Mouse (Mus musculus) forebrain, embryonic 15.5 days (tissue): ENCODE data around the gene Apaf1. TPM values are rescaled to one million over a fixed set of nuclear protein-coding genes. Genes with fewer than 3 reads are reported as not detected.

Experiments used
- ATAC-seq: fragments of 200-750 bp; cut with Nextera tagmentation; replicated peaks from 2 replicates; pipeline ENCODE4 v1.8.0; 2017; ENCODE audit warnings: mild to moderate bottlenecking, moderate TSS enrichment, moderate library complexity
- H3K27ac ChIP-seq: fragments of 300-500 bp; sonication (generic); replicated peaks from 2 replicates; pipeline ENCODE4 v1.5.1; 2015; ENCODE audit warnings: mild to moderate bottlenecking, inconsistent platforms
- H3K27me3 ChIP-seq: fragments of 300-500 bp; sonication (generic); 2 replicates; pipeline ENCODE4 v1.6.1; 2015; ENCODE audit warnings: inconsistent platforms
- H3K36me3 ChIP-seq: fragments of 300-500 bp; sonication (generic); 2 replicates; pipeline ENCODE4 v1.6.1; 2015; ENCODE audit warnings: mild to moderate bottlenecking, inconsistent platforms
- H3K4me1 ChIP-seq: fragments of 300-500 bp; sonication (generic); 2 replicates; pipeline ENCODE4 v1.6.1; 2015; ENCODE audit warnings: inconsistent platforms
- H3K4me2 ChIP-seq: fragments of 300-500 bp; sonication (generic); replicated peaks from 2 replicates; pipeline ENCODE4 v1.6.1; 2015; ENCODE audit warnings: mild to moderate bottlenecking, inconsistent platforms
- H3K4me3 ChIP-seq: fragments of 300-500 bp; sonication (generic); 2 replicates; pipeline ENCODE4 v1.5.1; 2015; ENCODE audit warnings: mild to moderate bottlenecking, inconsistent platforms
- H3K9ac ChIP-seq: fragments of 300-500 bp; sonication (generic); replicated peaks from 2 replicates; pipeline ENCODE4 v1.6.1; 2015; ENCODE audit warnings: mild to moderate bottlenecking, inconsistent platforms
- H3K9me3 ChIP-seq: fragments of 300-500 bp; sonication (generic); 2 replicates; pipeline ENCODE4 v1.6.1; 2016; ENCODE audit warnings: inconsistent platforms
- WGBS: fragments of 180-500 bp; shearing (Covaris S2); methylation state at CpG from one replicate; pipeline ENCODE4 v1.1.7; 2015; ENCODE audit warnings: mixed read lengths; 5-methylcytosine and 5-hydroxymethylcytosine counted together
- polyA plus RNA-seq: library from polyadenylated mRNA; unstranded; fragments of >200 nt; fragmentation: Nextera tagmentation; extraction: Ambion mirVana; gene quantifications from 2 replicates; pipeline ENCODE4 v1.2.1, GENCODE M21; 2015

Apaf1 gene
- polyA plus RNA-seq, 1 experiment from 2014 or later = 20.2 TPM

DNA sequence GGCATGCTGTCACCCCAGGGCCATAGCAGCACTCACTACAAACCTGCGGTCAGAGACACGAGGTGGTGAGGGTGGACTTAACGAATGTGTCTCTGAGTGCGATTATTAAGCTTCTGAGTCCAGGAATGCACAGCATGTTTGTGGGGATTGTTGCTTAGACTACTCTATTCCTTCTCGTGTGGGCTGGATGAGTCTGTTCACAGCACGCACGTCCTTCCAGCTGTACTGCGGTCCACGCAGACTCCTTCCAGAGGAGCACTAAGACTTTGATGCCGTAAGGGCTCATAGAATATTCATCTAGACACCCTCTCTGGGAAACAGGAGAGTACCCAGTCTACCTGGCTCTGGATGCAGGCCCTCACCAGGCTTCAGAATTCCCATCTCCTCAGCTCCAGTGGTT lies 114.3 kb downstream of the Apaf1 start:
- no peak overlapping the region for H3K4me2 ChIP-seq
- H3K36me3 ChIP-seq = no peaks in the 10 kb centered on the region
- peaks cover 13% of the 10 kb centered on the region; the same call in 1 of the 2 replicates for H3K27me3 ChIP-seq
- WGBS = 85% methylated on average over 10 of the region's 10 CpGs
- no peak overlapping the region for H3K9ac ChIP-seq
- no peak for ATAC-seq
- H3K27ac ChIP-seq = no peak overlapping the region
- peaks cover 30% of the 10 kb centered on the region for H3K4me1 ChIP-seq
- no peak overlapping the region for H3K4me3 ChIP-seq
- H3K9me3 ChIP-seq = no peaks in the 10 kb centered on the region

- Histone ChIP-seq H3K9ac (no peak overlapping the region), H3K27ac (no peak overlapping the region), H3K9me3 (no peaks in the 10 kb centered on the region), H3K4me2 (no peak overlapping the region), H3K27me3 (peaks cover 13% of the 10 kb centered on the region; the same call in 1 of the 2 replicates), H3K4me1 (peaks cover 23% of the 10 kb centered on the region), H3K4me3 (no peak overlapping the region), H3K36me3 (no peaks in the 10 kb centered on the region)
- ATAC-seq = peak; percentile 80
- WGBS = 18% methylated on average over 9 of the region's 9 CpGs
Observed at GRCm38 (mm10) chr10:90966821-90967220, 115.7 kb downstream of the Apaf1 start.

DNA sequence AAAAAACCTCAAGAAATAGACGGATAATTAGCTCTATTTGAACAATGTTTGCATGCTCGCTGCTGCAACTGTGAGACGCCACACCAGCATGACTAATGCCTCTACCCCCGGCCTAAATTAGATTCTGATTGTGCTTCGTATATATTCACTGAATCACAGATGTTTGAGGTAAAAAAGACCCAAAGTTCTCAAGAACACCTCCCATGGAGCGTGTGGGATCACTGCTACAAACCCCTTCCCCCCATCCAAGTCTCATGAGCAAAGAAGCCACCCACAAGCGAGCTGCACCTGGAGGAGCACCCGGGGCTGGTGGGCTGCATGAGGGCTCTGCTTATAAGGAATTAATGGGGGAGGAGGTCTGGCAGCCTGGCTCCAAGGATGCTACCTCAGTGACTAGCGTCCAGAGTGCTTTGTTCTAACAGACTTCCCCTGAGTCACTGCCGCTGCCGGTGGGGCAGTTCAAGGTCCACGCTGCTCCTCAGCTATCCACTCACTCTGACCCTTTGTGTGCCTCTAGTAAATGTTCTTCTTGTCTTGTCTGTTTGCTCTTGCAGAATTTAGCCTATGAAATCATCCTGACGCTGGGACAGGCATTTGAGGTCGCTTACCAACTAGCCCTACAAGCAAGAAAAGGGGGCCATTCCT lies 116.8 kb downstream of the Apaf1 start:
- Histone ChIP-seq H3K4me2 (no peak overlapping the region), H3K4me3 (no peak overlapping the region), H3K27me3 (peaks cover 13% of the 10 kb centered on the region; the same call in 1 of the 2 replicates), H3K4me1 (peaks cover 23% of the 10 kb centered on the region), H3K9me3 (no peaks in the 10 kb centered on the region), H3K9ac (no peak overlapping the region), H3K36me3 (no peaks in the 10 kb centered on the region), H3K27ac (no peak overlapping the region)
- 45% methylated on average over 14 of the region's 14 CpGs for WGBS
- ATAC-seq = no peak

DNA sequence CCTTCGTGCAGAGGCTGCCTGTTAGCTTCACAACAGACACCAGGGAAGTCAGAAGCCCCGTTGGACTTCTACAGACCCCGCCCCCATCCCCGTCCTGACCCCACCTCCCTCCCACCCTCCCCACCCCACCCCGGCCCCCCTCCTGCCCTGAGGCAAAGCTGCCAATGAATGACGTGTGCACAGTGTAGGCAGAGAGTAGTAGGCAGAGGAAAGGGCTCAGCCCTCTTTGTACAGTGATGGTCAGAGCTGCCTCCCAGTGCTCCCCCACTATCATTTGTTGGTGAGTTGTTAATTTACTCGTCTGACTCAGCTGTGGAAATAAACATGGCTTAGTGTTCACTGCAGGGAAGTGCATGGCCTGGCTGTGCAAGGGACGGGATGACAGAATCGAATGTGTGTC lies 118.1 kb downstream of the Apaf1 start:
- H3K4me2 ChIP-seq = no peak overlapping the region
- no peaks in the 10 kb centered on the region for H3K36me3 ChIP-seq
- WGBS = 33% methylated on average over 9 of the region's 9 CpGs
- H3K9ac ChIP-seq = no peak overlapping the region
- no peak overlapping the region for H3K27ac ChIP-seq
- ATAC-seq = no peak
- H3K4me1 ChIP-seq = peaks cover 18% of the 10 kb centered on the region
- no peaks in the 10 kb centered on the region for H3K9me3 ChIP-seq
- no peak overlapping the region for H3K4me3 ChIP-seq
- peaks cover 12% of the 10 kb centered on the region; the same call in 1 of the 2 replicates for H3K27me3 ChIP-seq

DNA sequence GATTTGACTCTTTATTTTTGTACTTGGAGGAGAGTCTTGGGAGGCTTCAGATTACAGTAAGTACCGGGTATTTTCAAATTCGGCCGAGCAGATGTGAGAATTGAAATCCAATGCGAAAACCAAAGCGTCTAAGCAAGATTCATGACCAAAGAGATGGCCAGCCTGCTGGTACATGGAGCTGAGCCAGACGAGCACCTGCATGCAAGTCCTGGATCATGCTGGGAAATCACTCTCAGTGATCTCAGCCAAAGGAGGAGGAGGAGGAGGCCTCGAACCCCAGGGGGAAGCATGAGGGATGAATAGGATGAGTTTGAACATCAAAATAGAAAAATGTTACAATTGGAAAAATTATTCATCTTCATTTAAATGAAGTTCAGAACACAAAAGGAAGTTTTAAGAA lies 122.2 kb downstream of the Apaf1 start:
- Histone ChIP-seq H3K4me1 (no peaks in the 10 kb centered on the region), H3K36me3 (no peaks in the 10 kb centered on the region), H3K4me2 (no peak overlapping the region), H3K4me3 (no peak overlapping the region), H3K9me3 (no peaks in the 10 kb centered on the region), H3K27me3 (no peaks in the 10 kb centered on the region), H3K27ac (no peak overlapping the region), H3K9ac (no peak overlapping the region)
- no peak for ATAC-seq
- WGBS = 73% methylated on average over 7 of the region's 7 CpGs

- H3K4me1 ChIP-seq = no peaks in the 10 kb centered on the region
- H3K27ac ChIP-seq = no peak overlapping the region
- no peak overlapping the region for H3K4me3 ChIP-seq
- H3K4me2 ChIP-seq = no peak overlapping the region
- ATAC-seq = no peak
- no peaks in the 10 kb centered on the region for H3K36me3 ChIP-seq
- H3K9me3 ChIP-seq = no peaks in the 10 kb centered on the region
- WGBS = 83% methylated on average over 6 of the region's 6 CpGs
- H3K27me3 ChIP-seq = no peaks in the 10 kb centered on the region
- H3K9ac ChIP-seq = no peak overlapping the region
Observed at GRCm38 (mm10) chr10:90953821-90954220, 128.7 kb downstream of the Apaf1 start.

GRCm38 (mm10) chr10:90953103-90953709 lies 129.4 kb downstream of the Apaf1 start:
- ATAC-seq = no peak
- H3K4me1 ChIP-seq = no peaks in the 10 kb centered on the region
- no peaks in the 10 kb centered on the region for H3K27me3 ChIP-seq
- H3K9me3 ChIP-seq = no peaks in the 10 kb centered on the region
- no peak overlapping the region for H3K27ac ChIP-seq
- no peak overlapping the region for H3K9ac ChIP-seq
- H3K36me3 ChIP-seq = no peaks in the 10 kb centered on the region
- WGBS = 93% methylated on average over 15 of the region's 15 CpGs
- no peak overlapping the region for H3K4me2 ChIP-seq
- H3K4me3 ChIP-seq = no peak overlapping the region

- H3K4me2 ChIP-seq = no peak overlapping the region
Observed at GRCm38 (mm10) chr10:90947608-90948373, 134.8 kb downstream of the Apaf1 start.

GRCm38 (mm10) chr10:90947043-90947442 lies 135.5 kb downstream of the Apaf1 start:
- H3K27me3 ChIP-seq = no peaks in the 10 kb centered on the region
- H3K9me3 ChIP-seq = no peaks in the 10 kb centered on the region
- H3K27ac ChIP-seq = no peak overlapping the region
- H3K4me2 ChIP-seq = no peak overlapping the region
- H3K4me1 ChIP-seq = no peaks in the 10 kb centered on the region
- no peak overlapping the region for H3K4me3 ChIP-seq
- no peak overlapping the region for H3K9ac ChIP-seq
- ATAC-seq = no peak
- 0 out of 2 replicates have a peak, but pooled peaks cover 10% of the 10 kb centered on the region for H3K36me3 ChIP-seq
- WGBS = 73% methylated on average over 6 of the region's 6 CpGs

More at GRCm38 (mm10) chr10:90947608-90948373, 134.8 kb downstream of the Apaf1 start:
- Histone ChIP-seq H3K27me3 (no peaks in the 10 kb centered on the region), H3K36me3 (0 out of 2 replicates have a peak, but pooled peaks cover 6% of the 10 kb centered on the region), H3K4me1 (no peaks in the 10 kb centered on the region), H3K9ac (no peak overlapping the region), H3K27ac (no peak overlapping the region), H3K4me3 (no peak overlapping the region), H3K9me3 (no peaks in the 10 kb centered on the region)
- no peak for ATAC-seq
- 89% methylated on average over 18 of the region's 18 CpGs for WGBS

DNA sequence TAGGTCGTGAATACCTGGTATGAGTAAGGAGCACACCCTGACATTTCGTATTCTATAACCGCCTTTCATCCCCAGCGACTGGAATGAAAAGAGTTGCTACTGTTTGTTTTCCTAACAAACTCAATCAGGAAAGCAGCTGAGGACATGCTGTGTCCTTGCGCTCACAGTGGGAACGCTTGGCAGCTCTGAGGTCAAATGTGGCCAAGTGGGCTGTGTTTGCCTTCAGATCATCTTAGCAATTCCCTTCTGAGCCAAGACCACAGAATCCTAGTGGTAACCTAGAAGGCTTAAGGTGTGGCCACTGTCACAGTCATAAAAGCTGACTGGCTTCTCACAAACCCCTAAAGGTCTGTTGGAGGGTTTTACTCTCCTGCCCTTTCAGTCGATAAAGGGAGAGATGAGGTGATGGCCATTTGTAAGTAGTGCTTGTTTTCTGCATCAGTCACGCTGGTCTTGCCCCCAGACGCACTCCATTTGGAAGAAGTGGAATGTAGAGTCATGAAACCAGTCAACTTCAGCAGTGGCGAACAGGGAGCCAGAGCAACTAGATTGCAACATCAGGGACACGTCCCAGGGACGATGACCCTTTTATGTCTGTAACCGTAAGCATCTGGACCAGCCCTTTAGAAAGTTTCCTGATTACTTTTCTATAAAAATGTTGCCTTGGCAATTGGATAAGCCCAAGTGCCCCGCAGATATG lies 140.4 kb downstream of the Apaf1 start:
- 86% methylated on average over 14 of the region's 14 CpGs for WGBS

DNA sequence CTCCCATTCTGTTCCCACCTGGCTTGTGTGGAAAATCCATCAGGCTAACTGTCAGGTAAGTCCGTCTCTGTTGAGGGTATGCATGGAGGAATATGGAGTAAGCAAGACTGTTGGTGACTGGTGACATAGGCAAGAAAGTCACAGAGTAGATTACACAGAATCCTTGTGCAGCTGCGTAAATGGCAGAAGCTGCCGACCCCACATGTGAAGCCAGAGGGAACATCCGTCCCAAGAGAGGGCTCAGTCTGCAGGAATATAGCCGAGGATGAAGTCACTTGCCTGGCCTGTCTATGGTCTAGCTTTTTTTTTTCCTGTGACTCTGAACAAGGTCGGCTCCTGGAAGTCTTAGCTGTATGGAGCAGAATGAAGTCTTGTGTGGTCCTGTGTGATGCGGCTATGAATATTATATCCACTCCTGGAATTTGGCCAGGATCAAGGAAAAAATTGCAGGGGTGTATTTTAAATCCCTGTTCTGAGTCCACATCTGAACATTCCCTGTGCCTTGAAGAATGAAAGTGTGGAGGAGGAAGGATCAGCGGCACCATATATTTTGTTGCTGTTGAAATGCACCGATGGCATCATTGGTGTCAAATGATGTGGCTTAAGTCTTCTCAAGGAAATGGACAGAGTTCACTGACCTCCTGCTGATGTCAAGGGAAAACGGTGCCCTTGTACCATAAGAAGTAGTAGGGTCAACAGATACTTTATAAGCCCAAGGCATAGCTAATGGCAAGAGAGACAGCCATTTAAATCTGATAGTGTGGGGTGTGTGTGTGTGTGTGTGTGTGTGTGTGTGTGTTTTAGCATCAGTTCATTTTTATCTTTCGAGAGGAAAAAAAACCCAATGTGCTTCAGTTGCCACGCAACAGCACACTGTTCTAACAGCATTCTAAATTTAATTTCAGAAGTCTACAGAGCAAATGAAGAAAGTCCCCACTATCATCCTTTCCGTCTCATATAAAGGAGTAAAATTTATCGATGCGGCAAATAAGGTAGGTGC lies 141.7 kb downstream of the Apaf1 start:
- H3K9ac ChIP-seq = no peak overlapping the region
- 0 out of 2 replicates have a peak, but pooled peaks cover 11% of the 10 kb centered on the region for H3K36me3 ChIP-seq
- no peaks in the 10 kb centered on the region for H3K9me3 ChIP-seq
- H3K4me3 ChIP-seq = no peak overlapping the region
- ATAC-seq = no peak
- H3K4me1 ChIP-seq = no peaks in the 10 kb centered on the region
- no peak overlapping the region for H3K4me2 ChIP-seq
- H3K27me3 ChIP-seq = no peaks in the 10 kb centered on the region
- 88% methylated on average over 15 of the region's 15 CpGs for WGBS
- H3K27ac ChIP-seq = no peak overlapping the region

More for the DNA sequence above, 140.4 kb downstream of the Apaf1 start:
- Histone ChIP-seq H3K9me3 (no peaks in the 10 kb centered on the region), H3K27ac (no peak overlapping the region), H3K36me3 (0 out of 2 replicates have a peak, but pooled peaks cover 11% of the 10 kb centered on the region), H3K9ac (no peak overlapping the region), H3K4me1 (no peaks in the 10 kb centered on the region), H3K4me3 (no peak overlapping the region), H3K27me3 (no peaks in the 10 kb centered on the region), H3K4me2 (no peak overlapping the region)
- no peak for ATAC-seq
